Mouse (Mus musculus) gastrocnemius, postnatal 36 days (tissue): Measurements from ENCODE around the gene Hdac9. TPM values are rescaled to one million over a fixed set of nuclear protein-coding genes. Genes with fewer than 3 reads are reported as not detected.

Experiments
- DNase-seq, 2 experiments: peaks; one replicate each; pipeline ENCODE4 v3.0.0; 2022
- intact Hi-C: fragments of 180-260 bp; cut with DNase I; formaldehyde crosslinking; loops from one replicate; pipeline ENCODE4 v1.15.1; 2025
- total RNA-seq, 2 experiments: library from RNA; stranded (reverse); gene quantifications; 2 replicates each; pipeline ENCODE4 v1.2.3; 2021

Gene Hdac9
- total RNA-seq, 2 experiments from 2014 or later, result 2.7 to 5.8 TPM

DNA sequence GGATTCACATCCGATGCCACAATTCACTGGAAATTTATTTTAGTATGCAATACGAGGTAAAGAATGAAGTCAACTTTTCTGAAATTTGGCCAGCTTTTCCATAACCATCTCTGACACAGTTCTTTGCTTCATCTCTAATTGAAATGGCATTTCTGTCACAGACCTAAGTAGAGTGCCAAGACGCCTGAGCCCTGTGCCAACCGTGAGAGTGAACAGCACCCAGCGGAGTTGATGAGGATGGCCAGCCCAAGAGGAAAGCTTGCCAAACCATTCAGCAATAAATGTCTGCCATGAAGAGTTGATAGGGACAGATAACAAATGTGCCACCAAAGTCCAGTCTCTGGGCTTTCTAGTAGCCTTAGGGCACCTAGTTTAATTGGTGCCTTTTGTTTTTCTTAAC lies 297.8 kb downstream of the Hdac9 start:
- DNase-seq, result no peak
- intact Hi-C loops, result no loop called here

DNA sequence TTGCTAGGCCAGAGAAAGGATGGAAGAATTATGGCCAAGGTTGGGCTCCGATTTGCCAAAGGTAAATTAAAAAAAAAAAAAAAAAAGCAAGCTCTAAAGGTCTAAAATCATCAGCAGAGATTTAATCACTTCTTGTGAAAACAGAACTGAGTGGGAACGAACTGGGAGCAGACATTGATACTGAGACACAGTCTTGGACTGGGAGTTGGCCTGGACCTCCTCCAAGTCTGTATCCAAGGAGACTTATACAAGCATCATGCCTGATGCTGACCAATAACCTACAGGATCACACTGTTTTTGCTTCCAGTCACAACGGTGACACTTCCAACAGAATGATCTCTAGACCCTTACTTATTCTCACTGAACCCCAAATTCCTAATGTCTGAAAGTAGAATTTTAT lies 298.6 kb downstream of the Hdac9 start:
- intact Hi-C loops, result no loop called here
- DNase-seq, result no peak

DNA sequence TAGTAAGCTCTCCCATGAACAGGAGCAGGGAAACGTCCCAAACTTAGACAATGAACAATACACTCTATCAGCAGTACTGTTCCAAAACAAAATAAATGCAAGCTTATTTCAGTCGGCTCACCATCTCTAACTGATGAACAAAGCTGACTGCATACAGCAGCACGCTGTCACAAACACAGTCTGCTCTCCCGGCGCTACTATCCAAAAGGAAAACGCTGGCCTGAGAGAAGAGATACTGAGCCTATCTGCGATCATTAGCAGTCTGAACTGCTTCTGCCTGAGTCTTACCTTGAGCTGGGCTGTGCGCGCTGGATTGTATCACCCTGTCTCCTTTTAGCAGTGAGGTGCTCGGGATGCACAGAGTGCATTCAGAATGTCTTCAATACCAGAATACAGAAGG lies 299.1 kb downstream of the Hdac9 start:
- intact Hi-C loops, result no loop called here
- no peak for DNase-seq

DNA sequence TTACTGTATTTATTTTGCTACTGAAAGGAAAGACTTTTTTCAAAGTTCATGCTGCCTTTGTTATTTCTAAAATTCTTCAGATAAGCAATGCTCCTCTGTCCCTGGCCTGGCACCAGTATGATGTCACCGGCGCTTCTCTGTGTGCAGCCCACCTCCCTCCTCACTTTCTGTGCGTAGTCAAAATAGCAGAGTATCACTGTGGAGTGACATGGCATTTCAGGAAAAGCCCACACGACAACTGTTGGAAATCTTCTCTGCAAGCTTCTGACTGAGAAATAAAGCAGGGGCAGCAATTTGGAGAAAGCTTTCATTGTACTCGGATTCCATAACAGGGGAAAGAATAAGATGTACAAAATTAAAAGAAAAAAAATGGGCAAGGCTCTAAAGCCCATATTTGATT lies 302.1 kb downstream of the Hdac9 start:
- intact Hi-C loops, result no loop called here

DNA sequence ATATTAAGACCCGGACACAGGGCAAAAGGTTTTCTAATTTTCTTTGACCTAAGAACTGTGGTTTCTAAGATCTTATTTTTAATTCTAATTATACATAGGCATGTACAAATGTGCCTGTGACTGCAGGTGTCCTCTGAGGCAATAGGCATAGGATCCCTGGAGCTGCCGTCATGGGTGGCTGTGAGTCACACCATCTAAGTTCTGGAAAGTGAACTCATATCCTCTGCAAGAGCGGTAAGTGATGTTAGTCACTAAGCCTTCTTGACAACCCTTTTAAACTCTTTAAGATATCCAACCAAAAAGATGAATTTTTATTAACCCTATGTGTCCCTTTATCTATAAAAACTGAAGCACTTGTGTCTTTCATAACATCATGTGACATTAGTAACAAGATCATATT lies 304.4 kb downstream of the Hdac9 start:
- intact Hi-C loops, result no loop called here
- no peak for DNase-seq

More for the DNA sequence above, 302.1 kb downstream of the Hdac9 start:
- DNase-seq, result no peak

DNA sequence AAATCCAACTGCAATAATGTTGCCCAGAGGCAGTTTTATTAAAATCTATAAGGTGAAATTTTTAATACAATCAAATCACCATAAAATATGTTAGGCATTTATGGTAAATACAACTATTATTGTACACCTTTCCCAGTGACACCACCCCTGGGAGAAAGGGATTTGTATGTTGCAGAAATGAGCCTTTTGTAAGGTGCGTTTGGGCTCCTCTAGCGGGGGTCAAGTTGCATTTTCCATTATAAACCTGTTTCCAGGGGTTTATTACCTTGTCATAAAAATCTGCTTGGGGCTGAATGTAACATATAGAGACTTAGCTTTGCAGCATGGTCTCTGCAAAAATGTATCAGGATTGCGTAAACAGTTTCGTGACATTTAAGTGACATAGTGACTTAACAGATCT lies 312.4 kb downstream of the Hdac9 start:
- intact Hi-C loops, result no loop called here
- no peak for DNase-seq

DNA sequence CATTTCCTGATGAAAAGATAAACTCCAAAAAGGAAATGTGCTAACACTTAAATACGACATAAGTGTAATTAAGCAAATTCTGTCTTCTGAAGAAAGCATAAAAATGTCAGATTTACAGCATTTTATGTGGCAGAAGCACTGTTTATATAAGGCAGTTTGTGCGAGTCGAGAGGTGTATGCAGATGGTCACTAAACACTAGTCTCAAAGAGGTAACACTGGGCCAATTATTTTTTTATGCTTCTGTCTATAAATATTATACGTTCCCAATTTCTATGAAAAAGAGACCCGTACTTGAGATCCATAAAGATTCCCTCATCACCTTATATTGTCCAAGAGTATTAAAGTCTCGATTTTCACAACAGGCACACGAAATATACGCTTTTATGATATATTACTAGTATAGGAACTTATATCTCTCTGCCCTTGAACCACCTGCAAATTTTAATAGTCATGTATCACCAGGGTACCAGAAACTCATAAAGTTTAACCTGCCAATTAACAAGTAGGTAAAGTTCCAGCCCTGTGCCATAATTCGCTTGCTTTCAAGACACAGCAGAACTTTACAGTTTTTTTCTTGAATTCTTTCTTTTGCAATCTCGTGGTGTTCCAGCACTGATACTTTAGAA lies 322.6 kb downstream of the Hdac9 start:
- intact Hi-C loops, result loop anchor here (5.0 kb wide), 1 partner anchor 48 kb away; no protein-coding TSS in a partner anchor
- no peak for DNase-seq

DNA sequence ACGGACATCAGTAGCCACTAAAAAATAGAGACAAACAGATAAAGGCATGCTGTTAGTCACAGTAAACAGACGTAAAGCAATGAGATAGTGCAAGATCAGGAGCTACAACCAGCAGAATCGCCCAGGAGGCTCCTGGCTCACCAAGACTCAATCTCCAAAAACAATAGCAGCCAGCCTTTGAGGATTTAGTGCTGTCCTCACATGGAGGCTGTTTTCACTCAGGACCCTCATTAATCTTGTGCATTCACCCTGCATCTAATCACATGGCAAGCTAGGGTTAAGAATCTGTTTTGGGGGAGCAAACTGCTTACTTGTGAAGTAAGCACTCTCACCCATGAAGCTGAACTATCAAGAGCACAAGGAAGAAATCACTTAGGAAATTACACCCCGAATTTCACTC lies 329.7 kb downstream of the Hdac9 start:
- DNase-seq, result no peak
- intact Hi-C loops, result no loop called here

DNA sequence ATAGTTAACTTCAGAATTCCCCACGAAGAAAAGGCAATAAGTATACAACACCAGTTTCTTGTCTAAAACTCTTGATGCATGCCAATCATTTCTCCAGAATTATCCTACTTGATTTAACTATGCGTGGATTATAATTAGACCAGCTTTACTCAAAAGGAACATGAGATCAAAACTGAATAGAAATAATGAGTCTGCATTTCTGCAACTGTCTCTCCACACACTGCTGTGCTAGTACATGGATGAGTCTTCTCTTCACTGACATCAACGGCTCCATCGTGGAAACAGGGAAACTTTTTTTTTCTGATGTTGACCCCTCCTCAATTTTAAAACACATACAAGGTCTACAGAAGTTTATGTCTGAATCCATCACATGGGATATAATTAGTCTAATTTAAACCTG lies 334.4 kb downstream of the Hdac9 start:
- intact Hi-C loops, result no loop called here
- no peak for DNase-seq

DNA sequence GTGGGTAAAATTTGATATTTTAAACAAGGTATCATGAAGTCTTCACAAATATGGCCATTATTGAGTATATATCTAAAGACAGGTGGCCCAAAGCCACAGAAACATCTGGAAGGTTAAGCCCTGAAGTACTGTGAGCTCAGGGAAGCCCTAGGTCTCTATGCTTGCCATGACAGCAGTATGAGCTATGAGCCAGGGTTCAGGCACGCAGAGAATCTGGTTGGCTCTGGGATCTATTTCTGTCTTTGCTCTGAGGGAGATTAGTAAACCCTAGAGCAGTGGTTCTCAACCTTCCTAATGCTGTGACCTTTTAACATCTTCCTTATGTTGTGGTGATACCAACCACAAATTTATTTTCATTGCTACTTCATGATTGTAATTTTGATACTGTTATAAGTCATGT lies 337.7 kb downstream of the Hdac9 start:
- intact Hi-C loops, result no loop called here
- DNase-seq, result no peak

DNA sequence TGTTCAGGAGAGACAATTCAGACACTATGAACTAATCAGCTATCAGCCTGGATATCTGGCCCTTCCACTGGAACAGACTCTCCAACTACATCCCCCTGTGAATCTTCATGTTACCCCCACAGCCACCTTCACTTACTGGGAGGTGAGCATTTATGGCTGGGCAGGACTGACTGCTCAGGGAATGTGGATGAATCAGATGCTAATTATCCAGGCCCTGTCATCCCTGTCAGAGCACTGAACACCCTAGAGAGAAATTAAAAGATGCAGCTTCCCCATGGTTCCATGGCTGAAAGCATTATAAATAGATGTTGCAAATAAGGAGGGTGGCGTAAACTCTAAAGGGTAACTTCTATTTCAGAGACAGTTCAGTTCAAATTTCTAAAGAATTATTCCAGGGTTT lies 345.8 kb downstream of the Hdac9 start:
- DNase-seq, result no peak
- intact Hi-C loops, result no loop called here

DNA sequence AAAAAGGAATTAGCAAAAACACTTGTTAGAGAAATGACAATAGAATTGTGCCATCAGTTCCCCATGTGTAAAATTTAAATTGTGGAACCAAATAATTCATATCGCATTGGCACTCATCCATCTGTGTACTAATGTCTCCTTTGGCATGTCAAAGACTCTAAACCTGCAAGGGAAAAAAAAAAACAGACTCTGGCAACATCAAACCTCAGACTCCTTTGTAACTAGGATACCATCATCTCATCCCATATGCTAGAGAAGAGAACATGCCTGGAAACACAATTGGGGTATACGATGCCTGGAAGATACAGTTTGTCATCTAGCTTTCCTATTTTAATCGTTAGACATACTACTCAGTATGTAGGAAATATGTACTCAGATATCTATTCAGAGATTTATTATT lies 347.4 kb downstream of the Hdac9 start:
- DNase-seq, result no peak
- intact Hi-C loops, result no loop called here

DNA sequence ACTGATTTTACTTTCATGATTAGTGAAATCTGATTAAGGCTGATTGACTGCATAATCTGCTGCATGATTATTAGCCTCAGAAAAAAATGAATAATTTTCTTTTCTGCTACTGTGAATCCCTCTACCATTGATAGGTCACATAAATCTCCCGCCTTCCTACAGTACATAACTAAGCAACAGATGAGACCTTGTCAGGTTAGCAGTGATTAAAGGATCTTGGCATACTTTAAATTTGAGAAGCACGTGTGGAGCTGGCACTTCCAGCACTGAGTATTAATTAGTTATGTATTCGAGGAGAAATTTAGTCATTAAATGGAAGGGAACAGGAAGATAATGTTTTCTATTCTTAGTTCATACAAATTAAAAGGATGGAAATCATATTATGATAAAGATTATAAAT lies 347.8 kb downstream of the Hdac9 start:
- intact Hi-C loops, result no loop called here
- DNase-seq, result no peak

DNA sequence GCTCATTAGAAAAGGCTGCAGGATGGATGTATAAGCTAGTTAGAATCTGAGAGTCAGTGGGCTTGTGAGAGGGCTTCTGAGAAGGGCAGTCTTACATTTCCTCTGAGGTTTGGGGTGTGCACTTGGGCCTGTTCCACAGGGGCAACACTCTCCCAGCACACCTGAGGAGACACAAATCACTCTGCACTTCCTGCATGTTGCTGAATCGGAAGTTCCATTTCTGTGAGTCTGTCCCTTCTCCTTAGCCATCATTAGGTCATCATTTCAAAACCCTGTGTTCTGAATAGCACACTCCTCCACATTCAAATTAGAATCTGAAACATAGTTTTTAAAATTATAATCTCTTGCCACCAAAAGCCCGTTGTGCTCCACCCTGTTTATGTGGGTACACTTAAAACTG lies 354.6 kb downstream of the Hdac9 start:
- DNase-seq, result no peak
- intact Hi-C loops, result no loop called here

DNA sequence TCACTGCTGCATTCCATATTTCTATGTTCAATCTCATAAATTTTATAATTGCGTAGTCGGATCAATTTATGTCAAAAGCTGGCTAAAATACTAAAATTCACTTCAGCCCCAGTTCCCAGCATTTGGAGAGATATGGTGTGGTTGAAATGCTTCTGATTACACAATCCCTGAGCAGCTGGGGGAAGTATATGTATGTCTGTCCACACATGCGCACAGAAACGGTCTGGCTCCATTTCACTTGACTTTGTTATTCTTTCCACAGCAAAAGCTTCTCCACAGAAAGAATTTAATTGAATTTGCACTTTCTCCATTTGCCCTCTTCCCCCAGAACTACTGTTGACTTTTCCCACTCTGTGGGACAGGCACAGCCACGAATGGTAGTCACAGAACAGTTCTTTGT lies 357.9 kb downstream of the Hdac9 start:
- intact Hi-C loops, result no loop called here
- no peak for DNase-seq

DNA sequence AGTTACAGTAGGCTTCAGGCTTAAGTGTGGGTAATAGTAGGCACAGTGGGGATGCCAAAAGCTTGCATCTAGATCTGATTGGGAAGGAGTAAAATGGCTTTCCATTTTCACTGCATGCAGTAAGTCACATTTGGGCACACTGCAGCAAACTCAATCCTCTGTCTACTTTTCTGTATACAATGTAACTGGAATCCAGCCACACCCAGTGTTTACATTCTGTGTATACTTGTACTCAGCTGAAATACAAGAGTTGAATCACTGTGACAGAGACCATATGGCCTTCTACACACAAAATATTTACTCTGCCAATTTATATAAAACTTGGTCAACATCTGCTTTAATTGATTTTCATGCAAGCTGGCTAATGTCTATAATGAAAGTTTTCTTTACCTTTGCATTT lies 362.1 kb downstream of the Hdac9 start:
- intact Hi-C loops, result no loop called here

DNA sequence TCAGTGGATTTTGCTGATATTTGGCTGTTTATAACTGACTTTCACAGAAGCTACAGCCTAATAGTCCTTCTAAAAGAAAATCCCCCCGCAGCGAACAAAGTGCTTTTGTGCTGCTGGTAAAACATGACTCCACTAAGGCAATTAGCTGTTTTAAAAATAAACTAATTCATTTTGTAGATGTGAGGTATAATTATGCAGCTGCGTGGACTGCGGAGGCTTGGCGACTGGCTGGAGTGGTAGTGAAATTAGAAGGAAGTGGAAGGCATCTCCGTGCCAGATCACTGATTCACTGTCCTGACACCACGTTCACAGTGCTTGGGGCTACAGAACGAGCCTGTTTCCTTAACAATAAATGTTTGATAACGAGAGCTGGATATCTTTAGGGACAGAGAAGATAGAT lies 366.6 kb downstream of the Hdac9 start:
- intact Hi-C loops, result no loop called here
- DNase-seq, result no peak

More for the DNA sequence above, 362.1 kb downstream of the Hdac9 start:
- DNase-seq, result no peak

DNA sequence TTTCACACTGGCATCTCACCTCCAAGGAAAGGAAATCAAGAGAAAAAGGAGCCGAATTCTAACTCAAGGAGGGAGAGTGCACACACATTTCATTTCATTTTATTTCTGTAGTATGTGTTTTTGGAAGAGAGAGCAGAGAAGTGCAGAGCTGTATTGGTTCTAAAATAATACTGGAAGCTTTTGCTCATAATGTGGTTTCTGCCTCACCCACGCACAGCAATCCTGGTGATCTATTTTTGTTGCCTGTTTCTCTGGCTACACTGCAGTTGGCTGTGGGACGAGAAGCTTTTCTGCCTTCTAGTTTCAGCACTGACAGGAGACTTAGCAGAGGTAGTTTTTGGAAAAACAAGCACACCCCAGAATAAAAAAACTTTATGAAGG lies 387.7 kb downstream of the Hdac9 start:
- DNase-seq, result no peak
- intact Hi-C loops, result no loop called here

DNA sequence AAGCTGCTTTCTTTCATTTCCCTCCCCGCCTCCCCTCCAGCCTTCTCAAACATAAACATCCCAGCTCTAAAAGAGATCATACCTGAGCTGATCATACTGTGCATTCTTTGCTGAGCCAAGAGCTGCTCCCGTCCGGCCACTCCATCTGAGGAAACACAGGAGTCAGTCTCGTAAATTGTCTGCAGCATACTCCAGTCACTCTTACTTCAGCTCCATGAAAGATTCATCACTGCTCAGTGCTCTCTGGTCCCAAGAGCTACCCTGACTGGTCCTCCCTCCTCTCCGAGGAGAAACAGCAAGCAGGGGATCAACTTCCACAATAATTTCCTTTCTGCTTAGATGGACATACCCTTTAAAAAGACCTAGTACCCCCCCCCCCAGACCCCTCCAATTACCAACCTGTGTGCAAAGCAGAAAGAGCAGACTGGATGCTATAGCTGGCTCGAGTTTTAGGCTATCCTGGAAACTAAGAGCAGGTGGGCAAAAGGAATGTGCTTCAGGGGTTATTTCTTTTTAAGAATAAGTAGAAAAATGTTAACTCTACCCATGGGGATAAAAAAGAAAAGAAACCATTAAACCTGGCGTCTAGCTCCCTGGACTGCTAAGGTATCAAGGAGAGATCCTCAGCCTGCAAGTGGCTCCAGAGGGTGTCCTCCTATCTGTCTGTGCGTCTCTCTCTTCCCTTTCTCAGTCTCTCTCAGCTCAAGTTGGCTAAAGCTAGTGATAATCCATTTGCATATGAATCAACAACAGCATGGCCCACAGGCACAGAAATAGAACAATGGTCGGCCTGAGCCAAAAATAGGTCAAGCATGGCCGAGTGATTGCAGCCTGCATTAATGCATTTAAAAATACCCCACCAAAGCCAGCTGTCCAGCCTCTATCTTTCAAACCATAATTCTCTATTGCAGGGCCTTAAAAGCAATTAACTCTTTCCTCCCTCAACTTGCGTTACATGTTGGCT lies 388.4 kb downstream of the Hdac9 start:
- intact Hi-C loops, result no loop called here
- DNase-seq, result no peak

DNA sequence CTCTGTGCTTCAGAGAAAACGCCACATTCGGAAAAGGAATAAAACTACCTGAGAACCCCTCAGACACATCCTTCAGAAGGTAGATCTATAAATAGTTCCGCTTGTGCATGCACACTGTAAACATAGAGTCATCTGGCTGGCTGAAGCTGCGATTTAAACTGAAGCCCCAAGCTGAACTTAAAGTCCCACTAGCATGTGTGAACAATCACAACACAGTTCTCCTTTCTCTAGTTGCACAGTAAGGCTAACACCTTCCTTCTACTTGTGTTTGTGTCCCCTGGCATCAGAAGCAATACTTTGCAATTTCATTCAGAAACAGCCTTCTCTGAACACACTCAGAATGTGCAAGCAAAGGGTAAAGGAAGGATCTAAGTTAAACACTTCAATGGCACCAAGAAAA lies 389.1 kb downstream of the Hdac9 start:
- no peak for DNase-seq
- intact Hi-C loops, result no loop called here

DNA sequence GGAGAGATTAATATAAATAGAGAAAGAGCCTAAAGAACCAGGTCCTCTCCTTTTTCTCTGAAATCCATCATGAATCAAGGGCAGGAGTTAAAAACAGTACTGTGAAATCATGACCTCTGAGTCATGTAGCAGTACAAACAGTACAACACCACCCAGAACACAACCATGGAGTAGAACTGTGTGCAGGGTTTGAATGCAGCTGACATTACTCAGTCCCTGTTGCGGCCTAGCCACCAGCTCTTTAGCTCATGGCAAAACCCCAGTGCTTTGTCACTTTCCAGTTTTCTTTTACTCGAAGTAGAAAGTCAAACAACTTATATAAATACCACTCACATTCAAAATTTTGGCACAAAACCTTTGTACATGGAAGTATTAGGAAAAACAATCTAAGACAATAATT lies 395.4 kb downstream of the Hdac9 start:
- intact Hi-C loops, result no loop called here
- DNase-seq, result no peak
